Mouse (Mus musculus): ENCODE data around the gene Ppp2r5c. TPM values are rescaled to one million over a fixed set of nuclear protein-coding genes. Genes with fewer than 3 reads are reported as not detected.

Ppp2r5c gene
- polyA plus RNA-seq, 1 experiment from 2014 or later, result 148 TPM

DNA sequence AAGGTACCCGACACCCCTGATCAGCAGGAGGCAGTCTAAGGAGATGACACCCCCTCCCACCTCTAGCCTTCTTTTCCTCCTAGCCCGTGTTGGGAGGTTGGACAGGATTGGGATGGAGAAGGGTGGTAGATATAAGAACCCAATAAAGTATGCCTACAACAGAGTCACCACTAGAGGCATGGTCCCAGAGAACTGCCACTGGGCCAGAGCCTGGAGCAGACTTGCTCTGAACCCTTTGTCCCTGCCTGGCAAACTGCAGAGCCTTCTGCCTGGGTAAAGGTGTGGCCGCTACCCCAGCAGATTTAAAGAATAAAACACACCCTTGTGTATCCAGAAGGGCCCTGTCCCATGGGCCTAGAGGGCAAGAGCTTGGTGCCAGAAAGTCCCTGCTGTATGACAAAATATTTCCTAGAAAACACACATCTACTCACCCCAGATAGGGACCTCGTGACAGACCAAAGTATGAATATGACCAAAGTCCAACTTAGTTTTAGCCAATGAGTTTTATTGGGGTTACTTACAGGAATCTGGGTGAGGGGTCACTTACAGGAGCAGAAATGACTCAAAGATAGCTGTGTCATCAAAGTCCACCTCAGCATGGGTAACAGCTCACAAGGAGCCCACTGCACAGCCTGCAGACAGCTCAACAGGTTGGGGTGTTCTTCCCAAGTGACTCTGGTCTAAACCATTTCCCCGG lies 22.8 kb upstream of the Ppp2r5c start:
- Histone ChIP-seq H3K27ac (no peak overlapping the region), H3K36me3 (no peaks in the 10 kb centered on the region), H3K9me3 (replicated peaks) (no peaks in the 10 kb centered on the region), H3K4me1 (no peaks in the 10 kb centered on the region), H3K27me3 (ENCODE audit: low read depth, poor library complexity, severe bottlenecking) (no peaks in the 10 kb centered on the region), H3K4me3 (no peak overlapping the region)
- WGBS, result 89% methylated on average over 5 of the region's 5 CpGs
- no peak for DNase-seq (ENCODE audit: low spot score)

- Histone ChIP-seq H3K27ac (no peak overlapping the region), H3K27me3 (ENCODE audit: low read depth, poor library complexity, severe bottlenecking) (no peaks in the 10 kb centered on the region), H3K4me3 (no peak overlapping the region), H3K36me3 (no peaks in the 10 kb centered on the region), H3K4me1 (no peaks in the 10 kb centered on the region), H3K9me3 (replicated peaks) (no peaks in the 10 kb centered on the region)
- DNase-seq (ENCODE audit: low spot score), result no peak
- 66% methylated on average over 13 of the region's 13 CpGs for WGBS
These were observed 20.4 kb upstream of the Ppp2r5c start for GRCm38 (mm10) chr12:110426417-110427010.

DNA sequence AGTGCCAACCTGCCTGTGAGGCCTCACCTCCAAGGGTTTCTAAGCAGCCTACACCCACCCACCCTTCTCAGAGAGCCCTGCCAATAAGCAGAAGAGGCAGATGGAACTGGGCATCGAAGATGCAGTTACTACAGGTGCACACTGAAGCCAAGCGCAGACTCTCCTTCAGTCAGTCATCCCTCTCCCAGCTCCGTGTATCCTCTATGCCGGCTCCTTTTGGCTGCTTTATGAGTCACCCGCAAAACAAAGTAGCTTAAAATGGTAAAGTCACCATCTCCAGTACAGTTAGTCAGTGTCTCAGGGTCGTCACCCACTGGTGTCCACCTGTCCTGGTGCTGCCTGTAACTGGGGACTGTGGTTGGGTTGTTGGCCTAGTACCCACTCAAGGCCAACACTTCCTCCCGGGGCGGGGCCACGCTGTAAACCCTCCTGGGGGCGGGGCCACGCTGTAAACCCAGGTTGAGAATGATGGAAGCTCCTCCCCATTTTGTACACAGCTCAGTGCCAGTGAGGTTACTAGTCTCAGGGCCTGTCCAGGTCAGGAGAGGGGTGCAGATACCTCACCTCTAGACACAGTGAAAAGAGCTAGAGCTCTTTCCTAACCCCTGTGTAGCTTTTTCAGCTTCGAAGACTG lies 17.5 kb upstream of the Ppp2r5c start:
- H3K9me3 ChIP-seq (replicated peaks), result no peaks in the 10 kb centered on the region
- H3K27me3 ChIP-seq (ENCODE audit: low read depth, poor library complexity, severe bottlenecking), result no peaks in the 10 kb centered on the region
- H3K4me1 ChIP-seq, result no peaks in the 10 kb centered on the region
- H3K4me3 ChIP-seq, result no peak overlapping the region
- H3K27ac ChIP-seq, result no peak overlapping the region
- H3K36me3 ChIP-seq, result no peaks in the 10 kb centered on the region
- DNase-seq (ENCODE audit: low spot score), result no peak
- WGBS, result 70% methylated on average over 12 of the region's 12 CpGs

- DNase-seq (ENCODE audit: low spot score), result no peak
- WGBS, result 76% methylated on average over 10 of the region's 10 CpGs
- no peaks in the 10 kb centered on the region for H3K27me3 ChIP-seq (ENCODE audit: low read depth, poor library complexity, severe bottlenecking)
- no peak overlapping the region for H3K4me3 ChIP-seq
- no peaks in the 10 kb centered on the region for H3K9me3 ChIP-seq (replicated peaks)
- H3K27ac ChIP-seq, result no peak overlapping the region
- no peaks in the 10 kb centered on the region for H3K4me1 ChIP-seq
- no peaks in the 10 kb centered on the region for H3K36me3 ChIP-seq
These were observed 16.9 kb upstream of the Ppp2r5c start for GRCm38 (mm10) chr12:110429990-110430389.

- Histone ChIP-seq H3K9me3 (replicated peaks) (no peaks in the 10 kb centered on the region), H3K4me3 (no peak overlapping the region), H3K27me3 (ENCODE audit: low read depth, poor library complexity, severe bottlenecking) (no peaks in the 10 kb centered on the region), H3K27ac (no peak overlapping the region), H3K36me3 (no peaks in the 10 kb centered on the region), H3K4me1 (no peaks in the 10 kb centered on the region)
- DNase-seq (ENCODE audit: low spot score), result no peak
- 74% methylated on average over 7 of the region's 7 CpGs for WGBS
These were observed 15.1 kb upstream of the Ppp2r5c start for GRCm38 (mm10) chr12:110431805-110432204.

- H3K4me1 ChIP-seq, result peaks cover 6% of the 10 kb centered on the region; the same call in 1 of the 2 replicates
These were observed 10.1 kb upstream of the Ppp2r5c start for GRCm38 (mm10) chr12:110436638-110437366.

DNA sequence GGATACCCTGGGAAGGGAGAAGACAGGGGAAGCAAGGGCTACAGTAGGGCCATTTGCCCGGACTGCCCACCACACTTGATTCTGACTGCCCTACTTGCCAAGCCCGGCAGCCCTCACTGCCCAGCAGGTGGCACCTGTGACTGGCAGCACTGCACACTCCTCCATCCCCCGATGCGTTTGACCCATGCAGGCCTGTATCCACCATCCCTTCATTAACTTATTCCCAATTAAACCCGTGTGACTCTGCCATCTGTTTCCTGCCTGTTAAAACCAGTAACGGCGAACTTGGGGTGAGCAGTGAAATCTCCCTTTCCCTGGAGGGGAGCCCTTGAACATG lies 9.6 kb upstream of the Ppp2r5c start:
- Histone ChIP-seq H3K36me3 (no peaks in the 10 kb centered on the region), H3K9me3 (replicated peaks) (no peaks in the 10 kb centered on the region), H3K27me3 (ENCODE audit: low read depth, poor library complexity, severe bottlenecking) (no peaks in the 10 kb centered on the region), H3K27ac (no peak overlapping the region), H3K4me1 (peaks cover 6% of the 10 kb centered on the region; the same call in 1 of the 2 replicates), H3K4me3 (no peak overlapping the region)
- no peak for DNase-seq (ENCODE audit: low spot score)
- WGBS, result 65% methylated on average over 7 of the region's 7 CpGs

More at GRCm38 (mm10) chr12:110436638-110437366, 10.1 kb upstream of the Ppp2r5c start:
- Histone ChIP-seq H3K9me3 (replicated peaks) (no peaks in the 10 kb centered on the region), H3K27me3 (ENCODE audit: low read depth, poor library complexity, severe bottlenecking) (no peaks in the 10 kb centered on the region), H3K27ac (no peak overlapping the region), H3K4me3 (no peak overlapping the region), H3K36me3 (no peaks in the 10 kb centered on the region)
- 75% methylated on average over 9 of the region's 9 CpGs for WGBS
- DNase-seq (ENCODE audit: low spot score), result no peak

GRCm38 (mm10) chr12:110438367-110438973 lies 8.4 kb upstream of the Ppp2r5c start:
- no peak overlapping the region for H3K27ac ChIP-seq
- H3K9me3 ChIP-seq (replicated peaks), result no peaks in the 10 kb centered on the region
- H3K4me1 ChIP-seq, result peaks cover 6% of the 10 kb centered on the region; the same call in 1 of the 2 replicates
- DNase-seq (ENCODE audit: low spot score), result no peak
- WGBS, result 51% methylated on average over 5 of the region's 5 CpGs
- H3K27me3 ChIP-seq (ENCODE audit: low read depth, poor library complexity, severe bottlenecking), result peaks cover 9% of the 10 kb centered on the region; the same call in 1 of the 2 replicates
- no peaks in the 10 kb centered on the region for H3K36me3 ChIP-seq
- no peak overlapping the region for H3K4me3 ChIP-seq

GRCm38 (mm10) chr12:110442238-110442637 lies 4.7 kb upstream of the Ppp2r5c start:
- WGBS, result 95% methylated on average over 2 of the region's 2 CpGs
- no peaks in the 10 kb centered on the region for H3K36me3 ChIP-seq
- H3K4me1 ChIP-seq, result peaks cover 15% of the 10 kb centered on the region
- peaks cover 25% of the 10 kb centered on the region; the same call in 1 of the 2 replicates for H3K27me3 ChIP-seq (ENCODE audit: low read depth, poor library complexity, severe bottlenecking)
- no peak overlapping the region for H3K27ac ChIP-seq
- H3K9me3 ChIP-seq (replicated peaks), result no peaks in the 10 kb centered on the region
- no peak for DNase-seq (ENCODE audit: low spot score)
- H3K4me3 ChIP-seq, result no peak overlapping the region

GRCm38 (mm10) chr12:110444530-110444929 lies 2.4 kb upstream of the Ppp2r5c start:
- no peaks in the 10 kb centered on the region for H3K36me3 ChIP-seq
- no peak overlapping the region for H3K4me3 ChIP-seq
- no peaks in the 10 kb centered on the region for H3K9me3 ChIP-seq (replicated peaks)
- H3K4me1 ChIP-seq, result peaks cover 15% of the 10 kb centered on the region
- WGBS, result 74% methylated on average over 5 of the region's 5 CpGs
- H3K27me3 ChIP-seq (ENCODE audit: low read depth, poor library complexity, severe bottlenecking), result peaks cover 25% of the 10 kb centered on the region; the same call in 1 of the 2 replicates
- DNase-seq (ENCODE audit: low spot score), result no peak
- no peak overlapping the region for H3K27ac ChIP-seq

DNA sequence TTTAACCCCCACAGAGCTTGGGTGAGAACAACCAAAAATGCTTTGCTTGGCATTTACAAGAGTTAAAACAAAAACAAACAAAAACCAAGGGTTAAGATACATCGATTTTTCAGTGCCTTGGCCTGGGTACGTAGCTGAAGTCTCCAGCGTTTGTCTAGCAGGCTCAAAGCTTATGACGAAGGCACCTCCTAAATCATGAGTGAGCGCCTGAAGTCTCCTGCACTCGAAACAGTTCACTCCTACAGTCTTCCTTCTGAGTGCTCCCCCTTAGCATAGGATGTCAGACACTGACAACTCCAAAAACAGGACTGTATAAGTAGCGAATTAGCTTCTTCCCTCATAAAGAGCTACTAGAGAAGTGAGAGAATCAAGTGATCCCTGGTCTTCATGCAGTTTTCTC lies 1.1 kb upstream of the Ppp2r5c start:
- Histone ChIP-seq H3K36me3 (peaks cover 3% of the 10 kb centered on the region; the same call in 1 of the 2 replicates), H3K27me3 (ENCODE audit: low read depth, poor library complexity, severe bottlenecking) (peaks cover 25% of the 10 kb centered on the region; the same call in 1 of the 2 replicates), H3K9me3 (replicated peaks) (no peaks in the 10 kb centered on the region), H3K4me1 (peaks cover 15% of the 10 kb centered on the region), H3K27ac (peak overlapping the region; percentile 88; the same call in 1 of the 2 replicates), H3K4me3 (peak overlapping the region; percentile 96)
- DNase-seq (ENCODE audit: low spot score), result no peak
- 48% methylated on average over 7 of the region's 7 CpGs for WGBS

- Histone ChIP-seq H3K36me3 (peaks cover 3% of the 10 kb centered on the region; the same call in 1 of the 2 replicates), H3K27me3 (ENCODE audit: low read depth, poor library complexity, severe bottlenecking) (peaks cover 25% of the 10 kb centered on the region; the same call in 1 of the 2 replicates), H3K4me3 (peak overlapping the region; percentile 96), H3K27ac (peak overlapping the region; percentile 88), H3K9me3 (replicated peaks) (no peaks in the 10 kb centered on the region), H3K4me1 (peaks cover 15% of the 10 kb centered on the region)
- WGBS, result 1% methylated on average over 39 of the region's 39 CpGs
- no peak for DNase-seq (ENCODE audit: low spot score)
These were observed 386 bp downstream of the Ppp2r5c start for GRCm38 (mm10) chr12:110447306-110447705.
